Mouse (Mus musculus) retina, adult 2 months (tissue): Measurements from ENCODE around the gene Ibtk.

ENCODE experiments used
- DNase-seq: peaks from one replicate; pipeline ENCODE4 v3.0.0-alpha.2; 2012; ENCODE audit warnings: low read depth, low spot score

Ibtk gene

GRCm38 (mm10) chr9:85701981-85702380 is 47.2 kb downstream of the Ibtk start:
- DNase-seq, result no peak

GRCm38 (mm10) chr9:85695606-85696005 is 53.5 kb downstream of the Ibtk start:
- no peak for DNase-seq

GRCm38 (mm10) chr9:85693231-85694116 is 55.7 kb downstream of the Ibtk start:
- peak; percentile 13 for DNase-seq

- no peak for DNase-seq
These were observed 64.1 kb downstream of the Ibtk start for GRCm38 (mm10) chr9:85685010-85685409.

GRCm38 (mm10) chr9:85675131-85675905 is 73.8 kb downstream of the Ibtk start:
- DNase-seq, result no peak

GRCm38 (mm10) chr9:85673907-85674481 is 75.1 kb downstream of the Ibtk start:
- DNase-seq, result no peak

GRCm38 (mm10) chr9:85671582-85672331 is 77.4 kb downstream of the Ibtk start:
- DNase-seq, result no peak

GRCm38 (mm10) chr9:85664316-85664715 is 84.8 kb downstream of the Ibtk start:
- no peak for DNase-seq

GRCm38 (mm10) chr9:85663810-85664209 is 85.3 kb downstream of the Ibtk start:
- no peak for DNase-seq

- DNase-seq, result no peak
These were observed 86.0 kb downstream of the Ibtk start for GRCm38 (mm10) chr9:85663091-85663490.

- DNase-seq, result no peak
These were observed 95.7 kb downstream of the Ibtk start for GRCm38 (mm10) chr9:85653401-85653800.

GRCm38 (mm10) chr9:85638276-85638675 is 110.9 kb downstream of the Ibtk start:
- DNase-seq, result no peak
